Mouse (Mus musculus) olfactory bulb, adult 2 months (tissue): ENCODE results near the gene Gm5127.

Source experiments
- CTCF ChIP-seq: fragments of 200-500 bp; IDR thresholded peaks from 2 replicates; pipeline ENCODE4 v1.5.1; 2012; ENCODE audit warnings: low read depth, mild to moderate bottlenecking, low read length, moderate library complexity; ENCODE audit not compliant: insufficient read depth
- POLR2A ChIP-seq: fragments of 200-500 bp; IDR thresholded peaks from 2 replicates; pipeline ENCODE4 v1.6.1; 2012; ENCODE audit warnings: mild to moderate bottlenecking, low read depth, low read length, moderate library complexity; ENCODE audit not compliant: insufficient read depth

DNA sequence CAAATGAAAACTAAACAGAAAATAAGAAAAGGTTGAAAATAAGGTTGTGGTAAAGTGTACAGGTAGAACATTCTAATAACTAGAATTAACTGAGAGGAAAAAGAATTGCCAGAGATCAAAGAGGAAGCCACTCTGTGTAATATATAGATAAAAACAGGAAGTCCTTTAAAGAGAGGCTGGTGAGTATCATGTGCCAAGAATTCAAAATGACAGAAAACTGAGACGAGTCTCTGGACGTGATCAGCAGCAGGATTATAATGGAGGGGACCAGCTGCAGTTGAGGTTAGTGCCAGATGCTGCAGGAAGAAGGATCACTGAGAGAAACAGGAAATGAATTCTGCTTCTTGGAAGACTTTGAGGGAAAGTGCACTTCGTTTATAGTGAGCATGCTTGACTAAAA is 40.7 kb downstream of the Gm5127 start:
- TF ChIP-seq CTCF (no peak), POLR2A (no peak)
